Mouse (Mus musculus) ES-E14 (cell line): ENCODE measurements at regions not wholly inside any gene's neighbourhood (a gene's known extent, or its start where the extent isn't known, plus 50 kb on each side); places are given as distances from the start of the nearest gene placed in this dataset.

Experiments
- HCFC1 ChIP-seq: IDR thresholded peaks from 2 replicates; pipeline ENCODE4 v1.6.1; 2012; ENCODE audit warnings: low read length, inconsistent platforms, borderline replicate concordance; ENCODE audit not compliant: insufficient read depth
- ZNF384 ChIP-seq: IDR thresholded peaks from 2 replicates; pipeline ENCODE4 v1.6.1; 2012; ENCODE audit warnings: low read depth, low read length, inconsistent platforms

- TF ChIP-seq ZNF384 (no peak), HCFC1 (no peak)
Measured at GRCm38 (mm10) chr16:8198771-8199562, 226.0 kb downstream of the Tmem114 start.
